Mouse (Mus musculus) MEL (cell line): ENCODE data around the gene Zdhhc7.

Experiments
- GABPA ChIP-seq: IDR thresholded peaks from 2 replicates; pipeline ENCODE4 v1.6.1; 2012; ENCODE audit warnings: low read depth, mild to moderate bottlenecking, inconsistent platforms, low read length, improper control_type of control experiment, moderate library complexity
- MAFK ChIP-seq: IDR thresholded peaks from 2 replicates; pipeline ENCODE4 v1.6.1; 2011; ENCODE audit warnings: low read depth, mild to moderate bottlenecking, low read length, improper control_type of control experiment, borderline replicate concordance
- MAZ ChIP-seq: IDR thresholded peaks from 2 replicates; pipeline ENCODE4 v1.6.1; 2012; ENCODE audit warnings: low read depth, mild to moderate bottlenecking, inconsistent platforms, low read length, improper control_type of control experiment
- POLR2A ChIP-seq, 2 experiments: IDR thresholded peaks; 2 replicates each; pipeline ENCODE4 v1.6.1; 2011 to 2012; ENCODE audit warnings: low read length in 2 of 2, mild to moderate bottlenecking in 2 of 2, control low read depth in 1 of 2, improper control_type of control experiment in 1 of 2, low read depth in 1 of 2, moderate library complexity in 1 of 2; ENCODE audit not compliant: control insufficient read depth in 1 of 2, insufficient read depth in 1 of 2, poor library complexity in 1 of 2
- POLR2AphosphoS2 ChIP-seq: IDR thresholded peaks from 2 replicates; pipeline ENCODE4 v1.6.1; 2011; ENCODE audit warnings: low read length, improper control_type of control experiment
- TAL1 ChIP-seq: IDR thresholded peaks from 2 replicates; pipeline ENCODE4 v1.6.1; 2012; ENCODE audit warnings: mild to moderate bottlenecking, inconsistent platforms, low read length, moderate library complexity, mixed read lengths

GRCm38 (mm10) chr8:120110966-120111365, 9.7 kb upstream of the Zdhhc7 start:
- TF ChIP-seq MAFK (no peak), GABPA (no peak), POLR2AphosphoS2 (no peak), MAZ (no peak), TAL1 (no peak), POLR2A (IDR thresholded peaks at IDR 0.05; ENCODE audit: control insufficient read depth in 1 of 2, insufficient read depth in 1 of 2, low read depth in 1 of 2, low read length in 2 of 2, poor library complexity in 1 of 2) (no peak)
